Mouse (Mus musculus): ENCODE measurements around the gene Thy1. TPM values are rescaled to one million over a fixed set of nuclear protein-coding genes. Genes with fewer than 3 reads are reported as not detected.
A peak's percentile ranks its signal among the peaks of the same experiment; 100 is the strongest.

Gene Thy1
- polyA plus RNA-seq, 2 experiments from 2014 or later, result 218 to 257 TPM

GRCm38 (mm10) chr9:44033957-44034727 is 9.0 kb upstream of the Thy1 start:
- peak; percentile 58 for ATAC-seq

- ATAC-seq, result no peak
These were observed 6.1 kb upstream of the Thy1 start for GRCm38 (mm10) chr9:44037106-44037505.

GRCm38 (mm10) chr9:44041511-44042395 is 1.4 kb upstream of the Thy1 start:
- ATAC-seq, result no peak

GRCm38 (mm10) chr9:44042396-44042680 is 846 bp upstream of the Thy1 start:
- ATAC-seq, result no peak

GRCm38 (mm10) chr9:44043708-44044425 is 683 bp downstream of the Thy1 start:
- ATAC-seq, result no peak

- ATAC-seq, result no peak
These were observed 1.4 kb downstream of the Thy1 start for GRCm38 (mm10) chr9:44044426-44045157.

GRCm38 (mm10) chr9:44045158-44045883 is 2.1 kb downstream of the Thy1 start:
- no peak for ATAC-seq

GRCm38 (mm10) chr9:44045884-44046272 is 2.7 kb downstream of the Thy1 start:
- ATAC-seq, result no peak

- no peak for ATAC-seq
These were observed 3.2 kb downstream of the Thy1 start for GRCm38 (mm10) chr9:44046426-44046825.

GRCm38 (mm10) chr9:44047071-44047470 is 3.9 kb downstream of the Thy1 start:
- peak; percentile 50 for ATAC-seq

GRCm38 (mm10) chr9:44047571-44048490 is 4.6 kb downstream of the Thy1 start:
- no peak for ATAC-seq

GRCm38 (mm10) chr9:44048541-44049380 is 5.6 kb downstream of the Thy1 start:
- ATAC-seq, result no peak

GRCm38 (mm10) chr9:44049381-44050165 is 6.4 kb downstream of the Thy1 start:
- no peak for ATAC-seq

- no peak for ATAC-seq
These were observed 9.7 kb downstream of the Thy1 start for GRCm38 (mm10) chr9:44052855-44053254.

- no peak for ATAC-seq
These were observed 10.8 kb downstream of the Thy1 start for GRCm38 (mm10) chr9:44053936-44054335.

- no peak for ATAC-seq
These were observed 15.4 kb downstream of the Thy1 start for GRCm38 (mm10) chr9:44058606-44059005.

- no peak for ATAC-seq
These were observed 22.0 kb downstream of the Thy1 start for GRCm38 (mm10) chr9:44065177-44065576.

GRCm38 (mm10) chr9:44066785-44067225 is 23.6 kb downstream of the Thy1 start, which contains the start of gene Usp2:
Usp2 (plus strand) TSS chr9:44067021.
- ATAC-seq, result peak; percentile 99

Data from activated CD4-positive, CD25-positive, alpha-beta regulatory T cell, adult 4 months (primary cell).